Mouse (Mus musculus) cerebellum, adult 8-10 months (tissue): ENCODE measurements around the gene Map7.
A peak's percentile ranks its signal among the peaks of the same experiment; 100 is the strongest.

Experiments
- DNase-seq: peaks from one replicate; pipeline ENCODE4 v3.0.0; 2022

Gene Map7

GRCm38 (mm10) chr10:20148130-20148772 lies at the start of gene Map7:
TSS of gene Map7 (plus strand) at chr10:20148471.
- no peak for DNase-seq

- no peak for DNase-seq
Observed at GRCm38 (mm10) chr10:20101456-20101855, 46.8 kb upstream of the Map7 start.

- peak; percentile 78 for DNase-seq
Observed at GRCm38 (mm10) chr10:20104271-20104931, 43.9 kb upstream of the Map7 start.

GRCm38 (mm10) chr10:20105575-20105974 lies 42.7 kb upstream of the Map7 start:
- no peak for DNase-seq

GRCm38 (mm10) chr10:20107031-20107430 lies 41.2 kb upstream of the Map7 start:
- DNase-seq, result no peak

GRCm38 (mm10) chr10:20111508-20111907 lies 36.8 kb upstream of the Map7 start:
- no peak for DNase-seq

GRCm38 (mm10) chr10:20112026-20112973 lies 36.0 kb upstream of the Map7 start:
- peak; percentile 43 for DNase-seq

- DNase-seq, result no peak
Observed at GRCm38 (mm10) chr10:20119504-20120425, 28.5 kb upstream of the Map7 start.

- DNase-seq, result peak; percentile 27
Observed at GRCm38 (mm10) chr10:20121981-20122380, 26.3 kb upstream of the Map7 start.

GRCm38 (mm10) chr10:20123401-20123800 lies 24.9 kb upstream of the Map7 start:
- DNase-seq, result no peak

- no peak for DNase-seq
Observed at GRCm38 (mm10) chr10:20124576-20124975, 23.7 kb upstream of the Map7 start.

GRCm38 (mm10) chr10:20125226-20125625 lies 23.0 kb upstream of the Map7 start:
- DNase-seq, result peak; percentile 75

GRCm38 (mm10) chr10:20132933-20133652 lies 15.2 kb upstream of the Map7 start:
- DNase-seq, result no peak

GRCm38 (mm10) chr10:20135350-20136058 lies 12.8 kb upstream of the Map7 start:
- no peak for DNase-seq

GRCm38 (mm10) chr10:20136505-20136904 lies 11.8 kb upstream of the Map7 start:
- DNase-seq, result no peak

GRCm38 (mm10) chr10:20141376-20141775 lies 6.9 kb upstream of the Map7 start:
- no peak for DNase-seq

- peak; percentile 69 for DNase-seq
Observed at GRCm38 (mm10) chr10:20148773-20149120, 476 bp downstream of the Map7 start.

- DNase-seq, result peak; percentile 70
Observed at GRCm38 (mm10) chr10:20149121-20149834, 1.0 kb downstream of the Map7 start.

- peak; percentile 32 for DNase-seq
Observed at GRCm38 (mm10) chr10:20149835-20150355, 1.6 kb downstream of the Map7 start.

- no peak for DNase-seq
Observed at GRCm38 (mm10) chr10:20152131-20152530, 3.9 kb downstream of the Map7 start.
